Mouse (Mus musculus): ENCODE measurements around the gene Gadd45b.

The Gadd45b gene

DNA sequence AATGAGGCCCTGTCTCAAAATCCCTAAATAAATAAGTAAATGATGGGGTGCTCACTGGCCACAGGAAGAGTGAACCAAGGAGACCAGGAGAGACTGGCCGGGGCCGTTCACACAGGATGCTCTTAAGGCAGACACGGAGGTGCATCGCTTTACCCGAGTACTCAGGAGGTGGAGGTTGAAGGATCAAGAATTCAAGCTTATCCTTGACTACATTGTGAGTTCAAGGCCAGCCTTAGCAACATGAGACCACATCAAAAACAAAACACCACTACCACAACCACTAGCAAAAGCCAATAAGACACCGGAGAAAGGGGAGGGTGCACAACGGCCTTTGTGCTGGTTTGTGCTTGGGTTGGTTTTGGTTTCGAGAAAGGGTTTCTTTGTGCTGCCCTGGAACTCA lies 26.5 kb downstream of the Gadd45b start:
- peak; percentile 67 for DNase-seq (ENCODE audit: low read depth)

DNA sequence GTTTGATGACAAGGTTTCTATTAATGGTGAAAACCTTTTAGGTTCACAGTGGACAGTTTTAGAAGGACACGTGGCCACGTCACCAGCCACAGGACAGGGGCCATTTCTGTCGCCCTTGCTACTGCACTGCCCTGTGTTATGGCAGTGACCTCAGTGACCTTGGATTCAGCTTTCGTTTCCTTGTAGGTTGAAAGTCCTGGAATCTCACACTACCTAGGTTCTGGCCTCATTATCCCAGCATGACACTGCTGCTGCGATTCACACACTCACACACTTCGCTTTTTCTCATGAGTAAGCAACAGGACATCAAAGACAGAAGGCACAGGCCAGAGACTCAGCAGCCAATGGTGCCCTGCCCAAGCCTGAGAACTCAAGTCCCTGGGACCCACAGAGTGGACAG lies 27.0 kb downstream of the Gadd45b start:
- no peak for DNase-seq (ENCODE audit: low read depth)

DNA sequence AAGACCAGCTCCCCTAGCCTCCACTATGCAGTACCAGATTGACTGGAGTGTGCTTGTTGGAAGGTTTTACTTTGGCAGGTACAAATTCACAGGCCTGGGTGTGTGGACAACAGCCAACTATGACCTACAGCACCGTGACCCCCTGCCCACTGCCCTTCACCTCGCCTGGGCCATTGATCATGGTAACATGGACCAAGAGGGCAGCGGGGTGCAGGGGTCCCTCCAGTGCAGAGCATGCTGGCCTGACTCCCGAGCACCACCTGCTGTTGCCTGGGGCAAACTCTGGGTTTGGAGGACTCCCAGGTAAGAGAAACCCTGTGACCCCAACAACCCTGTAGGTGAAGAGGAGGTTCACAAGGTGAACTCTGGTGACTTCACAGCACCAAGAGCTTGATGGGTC lies 27.9 kb downstream of the Gadd45b start:
- no peak for DNase-seq (ENCODE audit: low read depth)

GRCm38 (mm10) chr10:80958979-80959637 lies 29.2 kb downstream of the Gadd45b start:
- no peak for DNase-seq (ENCODE audit: low read depth)

DNA sequence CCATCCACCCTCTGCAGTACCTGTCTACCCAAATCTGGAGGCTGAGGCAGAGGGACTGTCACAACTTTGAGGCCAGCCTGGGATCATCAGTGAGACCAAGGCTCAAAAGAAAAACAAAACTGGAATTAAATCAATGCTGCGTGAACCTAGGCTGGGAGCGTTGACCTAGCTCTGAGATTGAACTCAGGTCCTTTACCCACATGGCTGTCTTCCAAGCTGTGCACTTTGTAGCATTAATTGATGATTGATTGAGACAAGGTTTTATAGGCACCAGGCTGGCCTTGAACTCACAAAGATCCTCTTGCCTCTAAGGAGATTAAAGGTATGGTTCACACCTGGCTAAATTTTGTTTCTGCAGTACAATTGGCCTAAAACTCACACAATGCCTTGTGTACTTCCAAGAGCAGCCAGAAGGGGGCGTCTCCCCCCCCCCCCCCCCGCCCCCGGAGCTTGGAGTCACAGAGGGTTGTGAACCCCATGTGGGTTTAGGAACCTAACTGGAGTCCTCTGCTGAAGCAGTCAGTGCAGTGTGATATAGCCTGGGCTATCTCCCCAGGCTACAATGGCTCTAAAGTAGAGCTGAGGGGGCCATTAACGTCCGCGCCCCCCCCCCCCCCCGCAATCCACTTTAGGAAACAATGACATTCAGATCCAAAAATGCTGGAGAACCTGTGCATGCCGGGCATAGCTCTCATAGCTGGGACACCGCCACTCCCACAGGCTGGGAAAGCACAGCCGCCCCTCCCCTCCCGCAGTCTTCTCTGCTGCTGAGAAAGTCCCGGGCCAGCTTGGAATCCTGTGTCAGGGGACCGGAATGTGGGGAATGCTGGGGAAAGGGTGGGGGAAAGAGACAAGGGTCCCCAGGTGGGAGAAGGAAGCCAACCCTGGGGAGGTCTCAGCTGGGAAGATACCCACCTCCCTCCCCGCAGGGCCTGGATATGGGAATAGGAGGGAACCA lies 31.0 kb downstream of the Gadd45b start:
- peak; percentile 61 for DNase-seq (ENCODE audit: low read depth)

GRCm38 (mm10) chr10:80962051-80962472 lies 32.2 kb downstream of the Gadd45b start:
- no peak for DNase-seq (ENCODE audit: low read depth)

GRCm38 (mm10) chr10:80962585-80962984 lies 32.7 kb downstream of the Gadd45b start:
- no peak for DNase-seq (ENCODE audit: low read depth)

GRCm38 (mm10) chr10:80963031-80963975 lies 33.4 kb downstream of the Gadd45b start:
- no peak for DNase-seq (ENCODE audit: low read depth)

GRCm38 (mm10) chr10:80966296-80966695 lies 36.4 kb downstream of the Gadd45b start:
- DNase-seq (ENCODE audit: low read depth), result no peak

DNA sequence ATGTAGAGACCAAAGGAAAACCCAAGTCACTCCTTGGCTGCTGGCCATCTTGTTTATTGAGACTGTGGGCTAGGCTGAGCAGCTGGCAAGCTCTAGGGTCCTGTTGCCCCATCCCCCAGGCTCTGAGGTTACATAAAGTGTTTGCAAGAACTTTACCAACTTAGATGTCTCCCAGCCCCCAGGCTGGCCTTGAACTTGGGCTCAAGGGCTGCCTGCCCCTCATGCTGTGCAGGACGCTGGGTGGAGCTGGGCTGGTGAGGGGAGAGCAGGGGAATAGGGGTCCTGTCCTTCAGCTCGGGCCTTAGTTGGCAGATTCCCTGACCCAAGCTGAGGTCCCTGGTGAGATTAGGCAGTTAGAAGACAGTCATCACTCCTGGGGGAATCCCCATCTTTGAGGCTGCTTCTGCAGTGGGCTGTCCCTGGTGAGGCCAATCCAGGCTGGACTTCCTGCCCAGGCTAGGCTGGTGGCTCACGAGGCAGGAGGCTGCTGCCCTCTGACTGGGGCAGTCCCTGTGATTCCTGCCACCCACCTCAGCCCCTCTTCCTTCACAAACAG lies 37.3 kb downstream of the Gadd45b start:
- DNase-seq (ENCODE audit: low read depth), result no peak

DNA sequence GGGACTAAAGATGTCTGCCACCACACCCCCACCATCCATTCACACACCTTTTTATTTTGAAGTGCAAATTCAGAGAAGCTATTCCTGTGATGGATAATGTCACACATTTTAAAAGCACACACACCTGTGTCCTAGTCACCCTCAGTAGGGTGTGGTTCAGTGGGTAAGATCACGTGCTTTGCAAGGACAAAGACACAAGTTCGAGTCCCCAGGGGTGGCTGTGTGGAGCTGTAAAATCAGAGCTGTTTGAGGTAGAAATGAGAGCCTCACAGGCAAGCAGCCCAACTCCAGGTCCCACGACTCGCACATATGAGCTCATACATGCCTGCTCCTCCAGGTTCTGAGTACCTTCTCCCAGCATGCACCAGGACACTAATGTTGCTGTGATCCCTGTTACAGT lies 38.2 kb downstream of the Gadd45b start:
- DNase-seq (ENCODE audit: low read depth), result no peak

GRCm38 (mm10) chr10:80969298-80969697 lies 39.4 kb downstream of the Gadd45b start:
- no peak for DNase-seq (ENCODE audit: low read depth)

- no peak for DNase-seq (ENCODE audit: low read depth)
Observed at GRCm38 (mm10) chr10:80970159-80970558, 40.3 kb downstream of the Gadd45b start.

GRCm38 (mm10) chr10:80971533-80971932 lies 41.7 kb downstream of the Gadd45b start:
- no peak for DNase-seq (ENCODE audit: low read depth)

GRCm38 (mm10) chr10:80972071-80972987 lies 42.5 kb downstream of the Gadd45b start:
- DNase-seq (ENCODE audit: low read depth), result no peak

GRCm38 (mm10) chr10:80973722-80974121 lies 43.8 kb downstream of the Gadd45b start:
- no peak for DNase-seq (ENCODE audit: low read depth)

- DNase-seq (ENCODE audit: low read depth), result no peak
Observed at GRCm38 (mm10) chr10:80975478-80975877, 45.6 kb downstream of the Gadd45b start.

DNA sequence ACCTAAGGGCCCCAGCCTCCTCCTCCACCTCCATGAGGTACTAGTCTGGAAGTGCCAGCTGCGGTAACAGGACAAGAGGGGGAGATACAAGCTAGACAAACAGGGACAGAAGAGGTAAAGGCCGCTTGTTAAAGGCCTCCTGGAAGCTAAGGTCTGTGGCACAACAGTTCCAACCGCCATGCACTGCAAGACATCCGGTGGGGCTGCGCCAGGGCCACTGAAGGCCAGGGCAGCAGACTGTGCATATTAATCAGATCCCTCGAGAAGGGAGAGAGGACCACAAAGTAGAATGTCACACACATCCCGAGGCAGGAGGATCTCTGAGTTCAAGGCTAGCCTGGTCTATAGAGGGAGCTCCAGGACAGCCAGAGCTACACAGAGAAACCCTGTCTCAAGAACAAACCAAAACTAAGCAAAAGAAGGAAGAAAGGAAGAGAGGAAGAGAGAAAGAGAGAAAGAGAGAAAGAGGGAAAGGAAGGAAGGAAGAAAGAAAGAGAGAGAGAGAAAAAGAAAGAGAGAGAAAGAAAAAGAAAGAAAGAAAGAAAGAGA lies 51.8 kb downstream of the Gadd45b start:
- DNase-seq (ENCODE audit: low read depth), result no peak

Data from naive thymus-derived CD4-positive, alpha-beta T cell, adult 2 months (primary cell).